Mouse (Mus musculus) CD4-positive, CD25-positive, alpha-beta regulatory T cell, adult 4 months (primary cell): ENCODE measurements around the gene Ptprj. TPM values are rescaled to one million over a fixed set of nuclear protein-coding genes. Genes with fewer than 3 reads are reported as not detected.

Source experiments
- ATAC-seq: one replicate; pipeline ENCODE4 v1.8.0; 2017
- polyA plus RNA-seq, 2 experiments: library from polyadenylated mRNA; unstranded; fragments of 100-300 nt; shearing (Covaris generic); gene quantifications; one replicate each; pipeline ENCODE4 v1.2.1; 2017

Gene Ptprj
- 1 to 10 TPM; 5.2 to 7.0 TPM for polyA plus RNA-seq

DNA sequence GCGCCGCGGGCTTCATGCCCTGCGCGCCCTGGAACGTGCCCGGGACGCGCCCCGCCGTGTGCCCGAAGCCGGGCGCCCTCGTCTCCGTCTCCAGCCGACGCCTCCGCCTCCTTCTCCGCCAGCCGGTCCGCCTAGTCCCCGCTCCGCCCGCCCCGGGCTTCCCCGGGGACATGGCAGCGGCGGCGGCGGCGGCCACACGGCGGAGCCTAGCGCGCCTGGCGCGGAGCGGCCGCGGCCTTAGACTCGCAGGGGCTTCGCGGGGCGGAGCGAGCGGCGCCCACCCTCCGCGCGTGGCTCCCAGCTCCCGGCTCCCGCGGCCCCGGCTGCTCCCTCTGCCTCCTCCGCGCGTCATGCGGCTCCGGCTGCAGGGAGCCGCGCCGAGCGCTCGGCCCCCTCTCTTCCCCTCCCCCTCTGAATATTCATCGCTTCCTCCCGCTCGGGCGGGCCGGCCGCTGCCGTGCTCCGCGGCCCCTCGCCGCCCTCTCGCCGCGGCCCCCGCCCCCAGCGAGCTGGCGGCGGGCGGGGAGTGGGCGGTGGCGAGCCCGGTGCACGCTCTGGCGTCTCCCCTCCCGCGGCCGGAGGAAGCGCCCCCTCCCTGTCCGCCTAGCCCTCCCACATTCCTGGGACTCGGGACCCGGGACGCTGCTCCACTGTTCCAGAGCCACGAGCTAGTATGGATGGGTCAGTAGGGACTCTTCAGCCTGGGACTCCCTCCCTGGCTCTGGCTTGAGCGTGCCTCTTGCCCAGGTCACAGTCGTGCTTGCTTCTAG is at the start of gene Ptprj:
Gene Ptprj (minus strand): TSS at position 412 of the 770 bp plus-strand sequence.
- peak; percentile 30 for ATAC-seq

DNA sequence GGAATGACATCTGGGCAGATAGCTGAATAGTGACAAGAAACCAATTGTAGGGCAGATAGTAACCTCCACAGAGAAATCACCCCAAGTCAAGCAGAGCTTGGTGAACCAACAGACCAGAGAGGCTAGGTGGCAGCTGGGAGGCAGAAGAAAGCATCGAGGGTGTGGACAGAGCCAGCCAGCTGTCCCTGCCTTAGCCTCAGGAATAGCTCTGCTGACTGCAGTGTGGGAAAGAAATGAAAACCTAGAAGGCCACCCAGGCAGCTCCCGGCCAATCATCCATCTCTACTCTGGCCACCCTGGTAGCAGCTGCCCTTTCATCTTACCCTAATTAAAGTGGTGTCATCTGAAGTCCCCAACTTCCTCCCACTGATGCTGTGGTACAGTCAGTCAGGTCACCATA is 49.1 kb upstream of the Ptprj start:
- ATAC-seq: no peak

DNA sequence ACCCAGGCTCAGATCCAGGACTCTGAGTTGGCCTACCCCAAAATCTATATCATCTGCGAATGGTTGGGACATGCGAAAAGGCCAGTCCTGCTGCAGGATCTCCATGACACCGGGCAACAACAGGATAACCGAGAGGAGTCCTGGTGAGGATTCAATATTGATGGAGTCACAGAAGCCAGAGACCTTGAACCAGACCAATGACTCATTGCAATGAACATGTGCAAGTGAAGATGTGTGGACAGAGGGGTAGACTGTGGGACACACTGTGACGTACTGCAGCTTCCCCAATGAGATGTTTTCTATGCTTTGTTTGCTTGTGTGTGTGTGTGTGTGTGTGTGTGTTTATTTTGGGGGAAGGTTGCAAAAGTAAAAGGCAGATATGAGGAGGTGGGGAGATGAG is 47.8 kb upstream of the Ptprj start:
- ATAC-seq: no peak

DNA sequence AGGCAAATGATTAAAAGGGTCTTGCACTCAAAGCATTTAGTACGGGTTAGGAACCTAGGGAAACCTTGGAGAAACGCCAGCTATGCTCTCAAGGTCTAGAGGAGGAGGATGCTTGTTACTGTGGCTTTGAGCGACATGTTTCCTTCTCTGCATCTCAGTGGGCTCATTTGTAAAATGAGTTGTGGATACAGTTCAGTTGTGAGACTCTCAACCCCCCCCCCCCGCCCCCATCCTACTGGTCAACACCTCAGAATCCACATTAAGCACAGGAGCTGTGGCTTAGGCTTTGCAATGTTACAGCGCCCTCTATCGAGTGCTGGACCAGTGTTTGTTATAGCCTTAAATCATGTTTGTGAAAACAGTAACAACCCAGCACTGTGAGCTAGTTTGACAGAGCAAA is 44.5 kb upstream of the Ptprj start:
- ATAC-seq: no peak

DNA sequence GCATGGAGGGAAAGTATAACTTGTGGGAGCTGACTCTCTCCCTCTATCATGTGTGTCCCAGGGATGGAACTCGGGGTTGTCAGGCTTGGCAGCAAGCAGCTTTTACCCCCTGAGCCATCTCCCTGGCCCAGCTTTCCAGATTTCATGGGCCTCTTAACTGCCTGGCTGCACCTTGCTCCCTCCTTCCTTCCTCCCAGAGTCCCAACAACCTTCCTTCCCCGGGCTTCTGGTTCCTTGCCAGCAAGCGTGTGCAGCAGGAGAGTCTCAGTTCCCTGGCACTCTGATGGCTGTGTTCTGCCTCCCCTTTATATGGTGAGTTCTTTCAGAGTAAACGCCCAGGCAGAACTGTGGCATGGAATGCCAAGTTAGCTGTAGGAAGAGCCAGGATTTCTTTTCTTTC is 43.9 kb upstream of the Ptprj start:
- no peak for ATAC-seq

DNA sequence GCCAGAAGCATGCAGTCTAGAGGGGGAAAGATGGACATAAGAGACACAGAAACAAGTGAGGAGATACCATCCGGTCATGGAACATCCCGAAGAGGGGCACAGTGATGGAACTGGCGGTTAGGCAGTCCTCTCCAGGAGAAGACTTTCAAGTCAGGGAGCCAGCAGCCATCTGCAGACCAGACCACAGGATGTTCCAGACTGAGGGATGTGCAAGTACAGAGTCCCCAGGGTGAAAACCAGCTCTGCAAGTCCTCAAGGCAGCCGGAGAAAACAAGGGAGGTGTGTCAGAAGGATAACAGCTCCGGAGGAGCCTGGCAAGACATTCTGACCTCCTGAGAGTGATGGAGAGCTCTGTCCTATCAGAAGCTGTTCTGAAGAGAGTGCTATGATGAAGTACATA is 40.4 kb upstream of the Ptprj start:
- ATAC-seq: no peak

DNA sequence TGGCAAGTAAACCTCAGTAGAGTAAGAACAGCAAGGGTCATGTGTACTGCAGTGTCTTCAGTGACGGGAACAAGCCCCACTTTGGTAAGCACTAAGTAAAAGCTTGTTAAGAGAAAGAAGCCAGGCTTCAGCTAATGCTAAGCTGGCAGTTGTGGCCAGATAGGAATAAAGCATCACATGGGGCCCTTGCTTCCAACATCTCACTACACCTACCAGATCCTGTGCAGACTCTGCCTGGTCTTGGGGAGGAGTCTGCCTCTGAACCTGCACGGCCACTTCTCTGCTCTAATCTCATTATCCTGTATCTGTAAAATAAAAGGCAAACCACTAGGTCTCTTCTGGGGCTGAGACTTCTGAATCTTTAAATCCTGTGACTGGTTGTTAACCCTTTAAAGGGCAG is 39.2 kb upstream of the Ptprj start:
- ATAC-seq: no peak

DNA sequence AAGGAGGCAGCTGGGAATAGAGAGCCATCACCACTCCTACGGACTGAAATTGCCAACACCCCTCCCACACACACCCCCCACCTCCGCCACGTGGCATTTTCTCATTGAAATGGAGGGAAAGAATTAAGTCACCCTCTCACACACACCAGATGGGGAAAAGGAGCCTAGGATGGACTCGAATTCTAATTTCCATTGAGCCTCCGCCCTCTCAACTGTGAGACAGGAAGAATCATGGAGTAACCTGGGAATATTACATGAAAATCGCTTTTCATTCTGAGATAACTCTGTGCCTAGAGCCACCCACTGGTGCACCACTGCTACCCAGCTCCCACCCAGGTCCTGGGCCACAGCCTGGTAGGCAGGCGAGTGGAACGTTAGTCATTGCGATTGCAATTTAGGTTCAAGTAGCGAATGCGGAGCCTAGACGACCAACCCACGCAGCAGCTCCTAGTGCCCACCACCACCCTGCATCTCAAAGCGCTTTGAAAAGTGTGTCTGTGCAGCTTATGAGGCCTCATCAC is 34.3 kb upstream of the Ptprj start:
- ATAC-seq: no peak

DNA sequence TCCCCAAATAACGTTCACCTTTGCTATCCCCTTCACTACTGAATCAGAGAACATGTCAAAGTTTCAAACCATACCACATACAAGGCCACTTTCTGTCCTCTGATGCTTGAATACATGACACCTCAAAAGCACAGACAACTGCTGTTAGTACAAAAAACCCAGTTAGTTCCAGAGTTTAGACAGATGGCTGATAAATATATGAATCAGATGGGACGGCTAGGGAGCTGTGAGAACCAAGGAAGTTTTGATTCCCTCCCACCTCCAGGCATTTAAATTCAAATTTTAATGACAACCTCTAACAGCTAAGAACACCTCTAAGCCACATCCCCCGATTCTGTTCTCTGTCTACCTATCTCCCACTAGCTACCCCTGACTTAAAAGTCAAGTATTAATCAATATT is 33.1 kb upstream of the Ptprj start:
- no peak for ATAC-seq

DNA sequence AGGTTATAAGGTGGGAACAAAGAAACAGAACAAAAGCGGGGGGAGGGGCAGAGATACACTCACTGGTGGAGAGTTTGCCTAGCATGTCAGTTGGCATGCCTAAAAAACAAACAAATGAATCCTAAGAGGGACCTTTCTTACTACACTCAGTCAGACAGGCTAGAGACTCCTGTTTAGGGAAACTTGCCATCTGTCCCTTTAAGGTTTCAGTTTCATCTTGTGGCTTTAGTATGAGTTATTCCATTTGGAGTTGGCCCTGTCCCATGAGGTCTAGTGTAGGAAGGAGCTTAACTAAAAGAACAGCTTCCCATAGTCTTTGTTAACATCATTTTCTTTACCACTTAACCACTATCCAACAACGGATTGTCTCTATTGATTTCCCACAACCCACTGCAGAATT is 32.6 kb upstream of the Ptprj start:
- no peak for ATAC-seq

DNA sequence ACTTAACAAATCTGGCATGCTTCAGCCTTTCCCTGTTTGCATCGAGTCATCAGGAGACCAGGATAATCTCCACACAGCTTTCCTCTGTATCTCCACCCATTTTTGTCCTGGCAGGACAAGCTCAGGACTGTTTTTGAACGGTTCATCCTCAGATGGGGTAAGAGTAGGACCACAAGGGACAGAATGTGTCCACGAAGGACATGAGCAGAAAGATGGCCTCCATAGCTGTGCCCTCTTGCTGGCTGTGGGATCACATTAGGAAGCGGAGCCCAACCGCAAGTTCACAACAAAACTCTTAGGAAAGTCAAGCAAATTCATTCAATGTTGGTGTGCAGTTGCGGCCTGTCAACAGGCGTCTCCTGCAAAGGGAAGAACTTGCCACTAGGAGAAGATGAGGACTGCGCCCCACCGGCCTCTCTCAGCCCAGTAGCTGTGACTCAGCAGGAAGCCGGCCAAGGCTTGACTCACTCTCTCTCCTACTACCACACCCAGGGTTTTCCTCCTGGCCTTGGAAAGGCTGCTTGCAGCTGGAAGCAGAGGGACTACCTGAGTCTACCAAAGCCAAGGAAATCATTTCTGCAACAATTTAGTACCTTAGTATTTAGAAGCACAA is 31.6 kb upstream of the Ptprj start:
- no peak for ATAC-seq

DNA sequence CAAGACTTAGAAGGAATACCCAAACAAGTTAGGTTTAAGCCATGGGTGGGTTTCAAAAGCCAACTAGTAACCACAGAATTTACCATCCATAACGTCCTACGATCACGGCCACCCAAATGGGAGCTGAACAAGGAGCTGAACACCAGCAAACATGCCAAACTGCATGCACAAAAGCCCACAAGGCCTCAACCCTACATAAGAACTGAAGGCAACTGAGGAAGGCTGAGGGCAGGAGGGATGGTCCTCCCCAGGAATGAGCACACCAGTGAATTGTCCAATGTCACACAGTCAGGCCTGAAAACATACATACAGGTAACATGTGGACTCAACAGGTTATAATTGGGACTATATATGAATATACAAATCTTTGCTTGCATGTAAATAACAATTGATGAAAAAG is 20.6 kb upstream of the Ptprj start:
- no peak for ATAC-seq

DNA sequence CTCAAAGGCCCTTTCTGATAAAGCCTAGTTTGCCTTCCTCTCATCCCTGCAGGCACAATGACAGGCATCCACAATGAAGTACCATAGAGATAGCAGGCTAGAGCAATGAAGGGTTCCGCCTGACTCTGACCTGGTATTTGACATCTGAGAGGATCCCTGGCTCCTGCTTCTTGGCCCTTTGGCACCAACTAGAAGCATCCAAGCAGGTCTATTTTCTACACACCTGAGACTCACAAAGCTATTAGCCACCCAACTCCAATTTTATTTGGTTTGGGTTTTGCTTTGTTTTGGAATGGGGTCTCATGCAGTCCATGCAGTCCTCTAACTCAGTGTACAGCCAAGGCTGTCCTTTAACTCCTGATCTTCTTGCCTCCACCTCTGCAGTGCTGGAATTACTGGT is 7.7 kb upstream of the Ptprj start:
- no peak for ATAC-seq

DNA sequence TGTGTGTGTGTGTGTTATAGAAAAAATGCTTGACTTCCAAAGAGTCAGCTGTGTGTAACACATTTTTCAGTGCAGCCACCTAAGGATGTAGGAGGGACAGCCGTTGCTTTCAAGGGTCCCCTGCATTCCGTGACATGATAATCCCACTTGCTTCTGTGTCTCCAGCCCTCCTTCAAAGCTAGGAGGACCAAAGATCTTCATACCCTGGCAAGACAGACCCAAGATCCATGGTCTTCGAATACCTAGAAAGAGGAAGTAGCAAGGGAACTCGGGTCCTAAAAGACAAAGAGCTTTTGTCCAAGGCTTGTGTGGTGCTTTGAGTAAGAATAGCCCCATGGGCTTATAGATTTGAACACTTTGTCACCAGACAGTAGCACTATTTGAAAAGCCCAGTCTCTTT is 4.1 kb upstream of the Ptprj start:
- ATAC-seq: no peak

DNA sequence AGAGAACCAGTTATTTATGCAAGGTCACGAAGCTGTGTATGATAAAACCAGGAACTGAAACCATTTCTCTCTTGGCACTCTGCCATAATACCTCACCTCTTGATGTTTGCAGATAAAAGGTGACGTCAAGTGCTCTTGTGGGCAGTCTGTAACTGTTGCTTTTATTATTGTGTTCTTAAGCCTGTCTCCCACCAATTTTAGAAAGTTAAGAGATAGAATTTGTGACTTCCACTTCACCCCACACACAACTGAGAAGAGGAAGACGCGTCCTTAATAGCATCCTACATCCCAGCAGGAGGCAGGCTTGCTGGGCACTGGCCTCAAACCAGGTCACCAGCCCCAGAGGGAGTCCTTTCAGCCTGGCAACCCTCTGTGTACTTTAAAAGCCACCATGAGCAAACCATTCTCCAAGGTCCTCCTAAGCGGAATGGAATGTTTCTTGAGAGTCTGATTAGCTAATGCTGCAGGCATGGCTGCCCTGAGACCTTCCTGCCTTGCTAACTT is 3.2 kb upstream of the Ptprj start:
- peak; percentile 69 for ATAC-seq

DNA sequence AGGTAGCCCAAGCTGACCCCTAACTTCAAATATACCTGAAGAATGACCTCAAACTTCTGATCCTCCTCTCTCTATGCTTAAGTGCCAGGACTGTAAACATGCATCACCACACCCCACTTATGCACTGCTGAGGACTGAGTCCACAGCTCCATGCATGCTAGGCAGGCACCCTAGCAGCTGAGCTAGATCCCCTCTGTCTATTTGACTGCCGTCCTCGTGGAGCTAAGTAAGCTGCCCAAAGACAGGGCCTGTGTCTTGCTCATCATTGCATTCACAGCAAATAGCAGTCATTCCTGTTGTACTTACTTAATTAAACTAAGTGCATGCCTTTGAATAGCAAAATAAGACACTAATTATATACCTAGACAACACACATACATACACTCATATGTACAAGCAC is 2.4 kb upstream of the Ptprj start:
- ATAC-seq: no peak

DNA sequence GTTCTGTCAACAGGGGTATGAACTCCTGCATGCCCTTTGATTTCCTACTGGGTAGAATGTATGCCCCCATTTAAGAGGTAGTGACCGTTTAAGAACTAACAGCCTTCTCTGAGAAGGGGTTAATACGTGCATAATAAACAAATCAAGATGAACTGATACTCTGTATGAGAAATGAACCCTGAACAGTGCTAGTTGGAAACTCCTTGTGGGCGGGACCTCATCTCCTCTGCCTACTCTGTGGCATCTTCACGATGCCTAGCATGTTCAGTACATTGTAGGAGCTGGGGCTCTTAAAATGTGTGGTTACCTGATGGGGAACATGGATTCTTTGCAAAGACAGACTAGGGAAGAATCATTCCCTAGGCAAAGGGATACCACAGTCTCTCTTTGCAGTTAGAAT is 1.9 kb upstream of the Ptprj start:
- no peak for ATAC-seq

DNA sequence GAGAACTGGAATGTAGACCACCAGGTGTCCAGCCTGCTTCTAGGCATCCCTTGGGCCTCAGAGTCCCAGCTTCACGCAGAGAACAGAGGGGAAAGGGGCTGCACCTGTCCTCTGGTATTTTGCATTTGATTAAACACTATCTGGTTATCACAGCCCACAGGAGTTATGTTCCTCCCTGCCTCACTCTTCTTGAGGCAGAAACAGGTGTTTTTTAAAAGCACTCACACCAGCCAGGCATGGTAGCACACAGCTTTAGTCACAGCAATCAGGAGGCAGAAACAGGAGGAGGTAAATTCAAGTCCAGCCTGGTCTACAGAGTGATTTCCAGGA is 1.3 kb upstream of the Ptprj start:
- no peak for ATAC-seq

DNA sequence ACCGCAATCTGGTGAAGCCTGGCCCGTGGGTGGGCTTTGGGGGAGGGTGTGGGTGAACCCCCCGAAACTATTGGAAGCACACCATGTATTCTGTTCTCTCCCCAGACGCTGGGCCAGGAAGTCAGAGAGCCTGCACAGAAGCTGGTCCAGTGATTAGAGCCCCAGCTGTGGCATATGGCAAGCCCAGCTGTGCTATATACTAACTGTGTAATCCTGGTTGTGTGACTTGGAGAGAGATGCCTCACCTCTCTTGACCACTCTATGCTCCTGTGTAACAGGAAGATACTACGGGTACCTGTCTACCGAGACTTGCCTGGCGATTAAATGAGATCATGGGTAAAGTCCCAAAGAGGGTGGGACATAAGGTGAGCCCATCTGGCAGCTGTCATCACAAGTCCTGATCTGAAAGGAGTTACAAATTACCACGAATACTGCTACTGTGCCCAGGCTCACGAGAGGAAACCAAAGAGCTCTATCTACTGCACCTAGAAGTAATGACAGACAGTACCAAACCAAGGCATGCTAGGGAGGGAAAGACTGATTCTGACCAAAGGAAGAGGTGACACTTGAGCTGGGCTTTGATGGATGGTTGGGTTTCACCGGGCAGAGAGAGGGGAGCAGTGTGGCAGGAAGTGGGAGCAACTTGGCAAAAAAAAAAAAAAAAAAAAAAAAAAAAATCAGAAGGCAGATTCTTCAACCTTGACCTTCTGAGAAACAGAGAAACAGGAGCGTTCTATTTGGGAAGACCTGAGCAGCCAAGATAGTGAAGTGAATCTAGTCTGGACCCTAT is 754 bp upstream of the Ptprj start:
- ATAC-seq: peak; percentile 42

DNA sequence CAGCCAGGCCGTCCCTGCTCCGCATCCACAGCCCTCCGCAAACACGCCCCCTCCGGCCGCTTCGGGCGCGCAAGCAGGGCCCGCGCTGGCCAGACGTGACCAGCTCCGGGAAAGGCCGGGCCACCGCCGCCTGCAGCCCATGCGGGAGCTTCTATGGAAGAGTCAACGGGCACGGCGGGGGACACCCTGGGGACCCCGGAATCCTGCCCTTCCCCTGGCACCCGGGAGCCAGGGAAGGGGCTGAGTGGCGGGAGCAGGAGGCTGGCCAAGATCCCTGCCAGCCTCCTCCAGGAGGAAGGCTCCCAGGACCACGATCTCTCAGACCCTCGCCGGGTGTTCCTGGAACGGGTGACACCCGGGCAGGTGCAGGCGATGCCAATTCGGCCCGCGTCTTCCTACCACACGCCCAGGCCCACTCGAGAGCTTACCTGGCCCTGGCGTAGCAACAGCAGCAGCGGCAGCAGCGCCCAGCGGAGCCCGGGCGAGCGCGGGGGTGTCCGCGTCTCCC is 665 bp downstream of the Ptprj start:
- ATAC-seq: peak; percentile 10

DNA sequence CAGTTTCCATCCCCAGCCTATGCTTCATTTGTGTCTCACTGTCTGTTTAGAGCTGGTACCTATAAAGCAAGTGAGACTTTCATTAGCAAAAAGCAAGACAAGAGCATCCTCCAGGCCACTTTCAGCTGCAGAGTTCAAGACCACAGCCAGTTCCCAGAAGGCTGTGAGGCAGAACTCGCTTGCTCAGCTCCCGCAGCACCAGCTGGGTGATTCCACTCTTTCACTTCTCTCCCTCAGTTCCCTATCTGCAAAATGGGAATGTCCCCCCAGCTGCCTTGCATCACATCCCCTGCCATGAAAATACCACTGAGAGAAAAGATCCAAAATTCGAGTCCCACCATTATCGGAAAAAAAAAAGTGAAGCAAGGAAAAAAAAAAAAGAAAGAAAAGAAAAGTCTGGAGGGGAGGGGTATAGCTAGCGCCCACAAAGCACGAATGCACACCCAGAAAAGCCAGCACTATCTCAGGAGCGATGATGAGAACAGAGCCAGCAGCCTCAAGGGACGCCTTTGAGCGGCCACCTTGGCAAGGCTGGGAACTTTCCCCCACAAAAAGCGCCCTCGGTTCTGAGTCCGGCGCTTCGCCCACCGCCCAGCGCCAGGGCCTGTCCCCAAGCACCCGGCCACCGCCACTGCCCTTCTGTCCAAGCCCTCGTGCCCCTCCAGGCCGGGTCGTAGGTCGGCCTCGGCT is 1.3 kb downstream of the Ptprj start:
- no peak for ATAC-seq

DNA sequence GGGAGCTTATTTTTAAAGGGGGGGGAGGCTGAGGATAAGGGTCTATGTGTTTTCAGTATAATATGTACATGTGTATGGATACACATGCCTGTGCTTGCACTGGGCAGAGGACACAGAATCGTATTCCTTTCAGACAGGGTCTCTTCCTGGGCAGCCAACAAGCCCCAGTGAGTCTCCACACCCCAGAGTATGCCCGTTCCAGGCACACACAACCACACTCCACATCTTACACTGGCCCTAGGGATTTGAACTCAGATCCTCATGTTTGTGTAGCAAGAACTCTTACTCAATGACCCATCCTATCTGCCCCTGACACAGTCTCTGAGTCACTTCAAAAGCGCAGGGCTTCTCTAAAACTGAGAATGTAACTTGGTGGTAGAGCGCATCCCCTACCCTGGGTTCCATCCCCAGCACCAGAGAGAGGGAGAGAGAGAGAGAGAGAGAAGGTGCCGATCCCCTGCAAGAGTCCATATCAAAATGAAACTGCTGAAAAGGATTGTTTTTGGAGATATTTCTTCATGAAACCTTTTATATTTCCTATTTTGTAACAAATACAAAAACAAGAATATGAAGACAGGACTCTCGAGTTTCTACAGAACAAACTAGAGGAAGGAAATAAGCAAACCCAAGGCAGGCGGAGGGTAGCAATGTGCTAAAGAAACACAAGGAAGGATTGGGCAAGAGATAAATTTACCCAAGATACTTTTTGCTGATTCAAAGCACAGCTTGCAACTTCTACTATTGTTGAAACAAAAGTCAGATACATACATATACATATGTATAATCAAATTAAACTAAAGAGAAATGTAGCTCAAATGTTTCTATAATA is 2.8 kb downstream of the Ptprj start:
- ATAC-seq: no peak
